Mouse (Mus musculus): ENCODE data around the gene Plxnd1. TPM values are rescaled to one million over a fixed set of nuclear protein-coding genes. Genes with fewer than 3 reads are reported as not detected.

Gene Plxnd1
- polyA plus RNA-seq, 1 experiment from 2014 or later: 62.4 TPM

DNA sequence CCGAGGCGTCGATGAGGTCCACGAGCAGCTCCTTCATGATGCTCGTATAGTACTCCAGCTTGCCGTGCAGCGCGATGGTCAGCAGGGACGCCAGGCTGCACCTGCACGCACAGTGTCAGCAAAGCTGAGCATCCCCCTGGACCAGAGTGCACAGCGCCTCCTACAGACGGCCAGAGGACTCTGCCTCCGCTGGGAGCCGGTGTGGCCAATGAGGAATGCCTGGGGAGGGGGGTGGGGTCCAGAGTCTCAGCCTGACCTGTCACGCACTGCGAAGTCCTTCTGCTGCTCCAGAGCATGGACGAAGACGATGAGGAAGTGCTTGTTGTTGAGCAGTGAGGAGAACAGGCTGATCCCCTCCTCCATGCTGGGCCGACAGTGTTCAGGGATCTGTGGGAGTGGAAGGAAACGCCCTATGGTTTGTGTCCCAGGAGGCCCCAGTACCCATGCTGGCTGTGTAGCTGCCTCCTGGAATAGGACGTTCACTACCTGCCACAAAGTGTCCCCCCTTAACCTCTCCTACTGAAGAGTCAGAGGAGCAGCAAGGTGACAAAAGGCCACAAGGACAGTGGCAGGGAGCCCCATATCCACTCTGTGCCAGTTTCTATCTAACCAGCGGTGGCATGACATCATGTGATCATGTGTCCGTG, 32.2 kb downstream of the Plxnd1 start:
- WGBS: 41% methylated on average over 23 of the region's 23 CpGs
- Histone ChIP-seq H3K36me3 (ENCODE audit: insufficient read depth, low read length) (peaks cover 63% of the 10 kb centered on the region), H3K4me1 (ENCODE audit: insufficient read depth, low read length) (peaks cover 22% of the 10 kb centered on the region)

DNA sequence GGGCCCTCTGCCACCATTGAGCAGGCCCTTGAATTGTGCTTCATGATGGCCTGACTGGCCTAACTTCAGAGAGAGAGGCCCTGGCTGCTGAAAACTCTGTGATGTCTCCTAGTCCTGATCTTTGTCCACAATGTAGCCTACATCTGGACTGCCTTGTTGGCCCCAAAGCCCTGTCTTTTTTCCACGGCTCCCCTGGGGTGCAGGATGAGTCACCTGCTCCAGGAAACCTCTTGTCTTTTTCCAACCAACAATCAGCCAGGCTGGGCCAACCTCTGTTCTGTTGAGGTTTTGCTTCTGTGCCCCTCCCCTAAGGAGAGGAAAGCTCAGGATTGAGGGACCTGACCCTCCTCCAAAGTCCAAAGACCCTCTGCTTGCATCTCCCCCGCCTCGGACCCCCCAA, 33.1 kb downstream of the Plxnd1 start:
- Histone ChIP-seq H3K27me3 (ENCODE audit: insufficient read depth, low read length) (no peaks in the 10 kb centered on the region), H3K4me2 (replicated peaks; ENCODE audit: low read depth, low read length) (no peak overlapping the region), H3K36me3 (ENCODE audit: insufficient read depth, low read length) (peaks cover 57% of the 10 kb centered on the region), H3K27ac (ENCODE audit: low read length) (no peak overlapping the region), H3K4me1 (ENCODE audit: insufficient read depth, low read length) (peaks cover 29% of the 10 kb centered on the region), H3K4me3 (ENCODE audit: low read length) (no peak overlapping the region), H3K9ac (replicated peaks; ENCODE audit: low read length) (no peak overlapping the region), H3K9me3 (ENCODE audit: low read length) (no peaks in the 10 kb centered on the region)
- no peak for ATAC-seq (ENCODE audit: low FRiP score, low TSS enrichment)
- WGBS: 87% methylated on average over 3 of the region's 3 CpGs

More for the DNA sequence above, 32.2 kb downstream of the Plxnd1 start:
- Histone ChIP-seq H3K4me2 (replicated peaks; ENCODE audit: low read depth, low read length) (no peak overlapping the region), H3K9ac (replicated peaks; ENCODE audit: low read length) (0 out of 2 replicates have a peak overlapping the region, but pooled peaks have one; percentile 4), H3K27me3 (ENCODE audit: insufficient read depth, low read length) (no peaks in the 10 kb centered on the region), H3K27ac (ENCODE audit: low read length) (no peak overlapping the region), H3K9me3 (ENCODE audit: low read length) (no peaks in the 10 kb centered on the region), H3K4me3 (ENCODE audit: low read length) (no peak overlapping the region)
- peak; percentile 2; the same call in 1 of the 2 replicates for ATAC-seq (ENCODE audit: low FRiP score, low TSS enrichment)

DNA sequence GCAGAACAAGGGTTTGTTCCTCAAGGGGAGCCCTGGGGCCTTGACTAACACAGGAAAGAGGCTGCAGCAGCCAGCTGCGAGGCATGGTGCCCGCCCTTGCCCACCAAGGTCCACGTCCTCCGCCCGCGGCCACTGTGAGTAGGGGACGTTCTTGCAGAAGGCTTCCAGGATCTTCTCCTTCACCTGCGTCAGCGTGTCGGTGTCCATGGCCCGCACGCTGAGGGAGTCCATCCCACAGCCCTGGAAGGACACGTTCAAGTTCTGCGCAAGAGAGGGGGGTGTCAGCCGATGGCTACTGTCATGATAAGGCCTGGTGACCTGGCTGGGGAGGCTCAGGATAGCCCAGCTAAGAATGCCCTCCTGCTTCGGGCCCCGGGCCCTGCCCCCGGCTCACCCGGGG, 34.5 kb downstream of the Plxnd1 start:
- H3K27ac ChIP-seq (ENCODE audit: low read length): no peak overlapping the region
- H3K4me2 ChIP-seq (replicated peaks; ENCODE audit: low read depth, low read length): no peak overlapping the region
- no peak for ATAC-seq (ENCODE audit: low FRiP score, low TSS enrichment)
- H3K4me1 ChIP-seq (ENCODE audit: insufficient read depth, low read length): peaks cover 29% of the 10 kb centered on the region
- no peaks in the 10 kb centered on the region for H3K9me3 ChIP-seq (ENCODE audit: low read length)
- peaks cover 50% of the 10 kb centered on the region for H3K36me3 ChIP-seq (ENCODE audit: insufficient read depth, low read length)
- no peak overlapping the region for H3K4me3 ChIP-seq (ENCODE audit: low read length)
- no peaks in the 10 kb centered on the region for H3K27me3 ChIP-seq (ENCODE audit: insufficient read depth, low read length)
- no peak overlapping the region for H3K9ac ChIP-seq (replicated peaks; ENCODE audit: low read length)
- 91% methylated on average over 19 of the region's 19 CpGs for WGBS

DNA sequence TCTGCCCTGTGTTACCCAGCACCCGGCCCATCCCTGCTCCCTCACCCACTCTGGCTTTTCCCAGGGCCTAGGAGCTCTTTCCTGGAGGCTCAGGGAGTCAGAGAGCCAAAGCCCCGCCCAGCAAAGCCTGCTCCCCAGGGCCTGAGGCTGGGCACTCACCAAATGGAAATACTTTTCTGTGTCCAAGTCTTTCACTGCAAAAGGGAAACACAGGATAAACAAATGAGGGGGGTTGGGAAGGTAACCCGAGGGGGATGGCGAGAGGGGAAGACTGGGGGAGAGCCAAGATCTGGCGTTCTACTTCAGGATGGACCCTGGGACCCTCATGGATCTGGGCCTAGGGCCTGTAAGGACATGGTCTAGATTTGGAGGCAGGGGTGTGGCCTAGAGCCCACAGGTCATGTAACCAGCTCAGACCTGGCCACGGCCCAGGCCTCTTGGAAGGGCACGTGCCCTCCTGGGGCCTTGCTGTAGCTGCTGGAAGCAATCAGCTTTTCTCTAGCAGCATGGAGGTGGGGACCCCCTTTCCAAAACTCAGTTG, 35.6 kb downstream of the Plxnd1 start:
- no peak overlapping the region for H3K9ac ChIP-seq (replicated peaks; ENCODE audit: low read length)
- peaks cover 33% of the 10 kb centered on the region for H3K4me1 ChIP-seq (ENCODE audit: insufficient read depth, low read length)
- no peak overlapping the region for H3K4me2 ChIP-seq (replicated peaks; ENCODE audit: low read depth, low read length)
- no peaks in the 10 kb centered on the region for H3K27me3 ChIP-seq (ENCODE audit: insufficient read depth, low read length)
- no peak for ATAC-seq (ENCODE audit: low FRiP score, low TSS enrichment)
- no peaks in the 10 kb centered on the region for H3K9me3 ChIP-seq (ENCODE audit: low read length)
- WGBS: 63% methylated on average over 7 of the region's 7 CpGs
- H3K36me3 ChIP-seq (ENCODE audit: insufficient read depth, low read length): peaks cover 58% of the 10 kb centered on the region
- H3K4me3 ChIP-seq (ENCODE audit: low read length): no peak overlapping the region
- H3K27ac ChIP-seq (ENCODE audit: low read length): no peak overlapping the region

DNA sequence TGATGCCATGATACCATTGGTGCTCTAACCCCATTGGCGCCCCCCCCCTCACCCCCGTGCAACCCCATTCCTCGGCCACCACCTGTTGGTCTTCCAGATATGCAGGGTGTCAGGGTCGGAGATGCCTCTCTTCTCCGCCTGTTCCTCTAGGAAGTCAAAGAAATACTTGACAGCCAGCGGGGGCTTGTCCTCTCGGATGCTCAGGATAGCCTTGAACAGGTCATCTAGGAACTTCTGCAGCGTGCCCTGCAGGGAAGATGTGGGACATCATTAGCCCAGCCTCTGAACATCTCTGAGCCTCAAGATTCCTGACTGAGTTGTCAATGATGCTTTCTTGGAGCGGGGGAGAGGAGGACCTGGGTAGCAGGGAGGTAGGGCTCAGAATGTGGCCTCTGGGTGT, 36.4 kb downstream of the Plxnd1 start:
- H3K4me3 ChIP-seq (ENCODE audit: low read length): no peak overlapping the region
- 91% methylated on average over 9 of the region's 9 CpGs for WGBS
- H3K27ac ChIP-seq (ENCODE audit: low read length): no peak overlapping the region
- H3K9me3 ChIP-seq (ENCODE audit: low read length): no peaks in the 10 kb centered on the region
- H3K36me3 ChIP-seq (ENCODE audit: insufficient read depth, low read length): peaks cover 55% of the 10 kb centered on the region
- no peak for ATAC-seq (ENCODE audit: low FRiP score, low TSS enrichment)
- H3K4me1 ChIP-seq (ENCODE audit: insufficient read depth, low read length): peaks cover 33% of the 10 kb centered on the region
- no peaks in the 10 kb centered on the region for H3K27me3 ChIP-seq (ENCODE audit: insufficient read depth, low read length)
- H3K4me2 ChIP-seq (replicated peaks; ENCODE audit: low read depth, low read length): no peak overlapping the region
- H3K9ac ChIP-seq (replicated peaks; ENCODE audit: low read length): no peak overlapping the region

DNA sequence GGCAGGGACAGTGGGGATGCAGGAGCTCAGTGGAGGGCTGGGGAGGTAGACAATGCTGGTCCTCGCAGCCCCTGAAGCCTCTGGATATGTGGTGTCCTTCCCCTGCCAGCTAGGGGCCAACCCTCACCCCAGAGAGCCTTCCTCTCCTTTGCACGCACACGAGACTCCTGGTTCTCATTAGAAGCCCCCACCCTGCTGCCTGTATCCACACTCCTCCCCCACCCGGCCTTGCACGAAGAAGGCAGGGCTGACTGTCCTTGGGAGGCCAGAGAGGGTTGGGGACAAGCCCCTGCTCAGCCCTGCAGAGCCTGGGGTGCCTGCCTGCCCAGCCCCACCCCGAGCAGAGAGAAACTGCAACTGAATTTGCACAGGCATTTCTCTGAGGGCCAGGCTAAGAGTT, 37.1 kb downstream of the Plxnd1 start:
- Histone ChIP-seq H3K4me3 (ENCODE audit: low read length) (no peak overlapping the region), H3K9me3 (ENCODE audit: low read length) (no peaks in the 10 kb centered on the region), H3K27ac (ENCODE audit: low read length) (no peak overlapping the region), H3K4me1 (ENCODE audit: insufficient read depth, low read length) (peaks cover 27% of the 10 kb centered on the region), H3K36me3 (ENCODE audit: insufficient read depth, low read length) (peaks cover 48% of the 10 kb centered on the region), H3K9ac (replicated peaks; ENCODE audit: low read length) (no peak overlapping the region), H3K27me3 (ENCODE audit: insufficient read depth, low read length) (no peaks in the 10 kb centered on the region), H3K4me2 (replicated peaks; ENCODE audit: low read depth, low read length) (no peak overlapping the region)
- ATAC-seq (ENCODE audit: low FRiP score, low TSS enrichment): no peak
- 59% methylated on average over 5 of the region's 6 CpGs for WGBS

DNA sequence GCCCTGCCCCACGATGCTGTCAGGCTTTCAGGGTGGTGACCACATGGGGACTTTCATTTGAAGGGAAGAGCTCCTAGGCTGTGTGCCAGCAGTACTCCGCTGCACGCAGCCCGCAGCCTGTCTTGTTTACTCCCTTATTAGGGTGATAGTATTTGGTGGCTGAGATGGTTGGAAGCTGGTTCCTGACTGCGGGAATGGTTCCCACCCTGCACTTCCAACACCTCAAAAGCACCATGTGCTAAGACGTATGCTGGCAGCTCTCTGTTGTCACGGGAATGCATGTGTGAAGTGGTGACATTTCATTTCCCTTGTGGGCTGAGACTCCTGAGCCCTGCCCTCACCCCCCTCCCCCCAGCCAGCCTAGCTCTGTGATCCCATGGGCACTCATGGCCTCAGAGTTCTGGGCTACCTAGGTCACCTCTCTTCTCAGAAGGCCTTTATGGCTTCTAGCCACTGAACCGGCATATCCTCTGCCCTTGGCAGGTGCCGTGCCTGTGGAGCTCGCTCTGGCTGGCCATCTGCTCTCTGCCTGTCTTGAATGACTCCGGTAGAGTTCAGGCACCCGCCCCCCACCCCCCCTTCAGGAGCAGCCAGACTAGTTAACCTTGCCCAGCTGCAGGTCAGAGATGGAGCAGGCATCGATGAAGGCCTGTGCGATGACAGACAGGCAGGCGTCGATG, 37.7 kb downstream of the Plxnd1 start:
- Histone ChIP-seq H3K9me3 (ENCODE audit: low read length) (no peaks in the 10 kb centered on the region), H3K36me3 (ENCODE audit: insufficient read depth, low read length) (peaks cover 41% of the 10 kb centered on the region), H3K27me3 (ENCODE audit: insufficient read depth, low read length) (no peaks in the 10 kb centered on the region), H3K9ac (replicated peaks; ENCODE audit: low read length) (no peak overlapping the region), H3K4me1 (ENCODE audit: insufficient read depth, low read length) (peaks cover 23% of the 10 kb centered on the region), H3K4me3 (ENCODE audit: low read length) (no peak overlapping the region), H3K4me2 (replicated peaks; ENCODE audit: low read depth, low read length) (no peak overlapping the region), H3K27ac (ENCODE audit: low read length) (peak overlapping the region; percentile 50; the same call in 1 of the 2 replicates)
- ATAC-seq (ENCODE audit: low FRiP score, low TSS enrichment): peak; percentile 77
- 38% methylated on average over 16 of the region's 16 CpGs for WGBS

DNA sequence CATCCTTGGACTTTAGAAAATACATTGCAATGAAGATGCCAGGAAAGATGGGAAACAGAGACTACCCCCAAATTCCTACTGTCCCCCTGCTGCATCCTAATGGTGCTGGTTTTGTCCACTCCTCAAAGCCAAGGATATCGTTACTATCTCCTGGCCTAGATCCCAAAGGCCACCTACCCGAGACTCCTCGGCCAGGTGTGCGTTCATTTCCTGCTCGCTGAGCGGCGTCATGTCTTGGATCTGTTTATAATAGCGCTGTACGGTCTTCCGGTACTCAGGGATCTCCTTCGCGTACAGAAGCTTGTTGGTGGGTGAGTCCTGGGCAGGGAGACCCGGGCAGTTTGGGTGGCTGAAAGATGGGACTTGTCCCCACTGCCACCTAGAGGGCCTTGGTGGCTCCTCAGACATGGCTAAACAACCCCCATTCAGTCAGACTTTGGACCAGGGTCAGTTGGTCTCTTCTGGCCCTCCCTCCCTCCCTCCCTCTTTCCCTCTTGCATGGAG, 38.3 kb downstream of the Plxnd1 start:
- Histone ChIP-seq H3K4me1 (ENCODE audit: insufficient read depth, low read length) (peaks cover 23% of the 10 kb centered on the region), H3K27me3 (ENCODE audit: insufficient read depth, low read length) (no peaks in the 10 kb centered on the region), H3K4me3 (ENCODE audit: low read length) (no peak overlapping the region), H3K36me3 (ENCODE audit: insufficient read depth, low read length) (peaks cover 37% of the 10 kb centered on the region), H3K9ac (replicated peaks; ENCODE audit: low read length) (no peak overlapping the region), H3K27ac (ENCODE audit: low read length) (no peak overlapping the region; the same call in 1 of the 2 replicates), H3K4me2 (replicated peaks; ENCODE audit: low read depth, low read length) (no peak overlapping the region), H3K9me3 (ENCODE audit: low read length) (no peaks in the 10 kb centered on the region)
- 76% methylated on average over 13 of the region's 13 CpGs for WGBS
- no peak for ATAC-seq (ENCODE audit: low FRiP score, low TSS enrichment)

DNA sequence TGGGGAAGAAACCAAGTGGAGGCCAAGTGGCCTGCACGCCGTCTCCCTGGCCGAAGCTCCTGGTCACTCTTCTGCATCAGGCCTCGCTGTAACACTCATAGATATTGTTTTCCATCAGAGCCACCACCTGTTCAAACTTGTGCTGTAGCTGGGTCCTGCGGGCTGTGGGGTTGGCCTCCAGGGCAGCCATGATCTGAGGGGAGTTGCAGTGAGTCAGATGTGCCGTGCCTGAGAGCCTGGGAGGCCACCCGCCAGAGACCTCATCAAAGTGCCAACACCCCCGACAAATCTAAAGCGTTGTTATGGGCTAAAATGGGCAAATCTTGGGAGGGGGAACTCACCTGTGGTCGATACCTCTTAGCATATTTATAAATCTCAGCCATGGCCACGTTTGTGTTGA, 39.1 kb downstream of the Plxnd1 start:
- 73% methylated on average over 11 of the region's 11 CpGs for WGBS
- H3K9me3 ChIP-seq (ENCODE audit: low read length): no peaks in the 10 kb centered on the region
- no peaks in the 10 kb centered on the region for H3K27me3 ChIP-seq (ENCODE audit: insufficient read depth, low read length)
- no peak overlapping the region for H3K4me2 ChIP-seq (replicated peaks; ENCODE audit: low read depth, low read length)
- no peak overlapping the region for H3K4me3 ChIP-seq (ENCODE audit: low read length)
- peaks cover 23% of the 10 kb centered on the region for H3K4me1 ChIP-seq (ENCODE audit: insufficient read depth, low read length)
- H3K9ac ChIP-seq (replicated peaks; ENCODE audit: low read length): no peak overlapping the region
- no peak overlapping the region for H3K27ac ChIP-seq (ENCODE audit: low read length)
- ATAC-seq (ENCODE audit: low FRiP score, low TSS enrichment): no peak
- peaks cover 31% of the 10 kb centered on the region for H3K36me3 ChIP-seq (ENCODE audit: insufficient read depth, low read length)

DNA sequence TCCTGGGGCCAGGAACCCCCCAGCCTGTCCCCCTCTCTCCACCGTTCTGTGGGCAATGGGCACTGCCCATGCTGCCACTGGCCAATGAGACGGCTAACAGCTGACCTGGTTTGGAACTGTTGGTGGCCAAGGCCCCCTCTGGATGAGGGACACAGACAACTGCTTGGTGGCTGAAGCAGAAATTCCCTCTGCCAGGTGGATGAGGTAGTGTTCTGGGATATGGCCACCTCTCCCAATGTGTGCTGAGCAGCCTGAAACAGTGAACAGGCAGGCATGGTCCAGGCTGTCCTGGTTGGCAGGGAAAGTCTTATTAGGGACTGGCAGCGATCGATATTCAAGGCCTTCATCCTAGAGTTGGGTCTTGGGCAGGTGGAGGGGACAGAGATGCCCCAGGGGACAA, 39.6 kb downstream of the Plxnd1 start:
- peaks cover 23% of the 10 kb centered on the region for H3K4me1 ChIP-seq (ENCODE audit: insufficient read depth, low read length)
- peaks cover 26% of the 10 kb centered on the region for H3K36me3 ChIP-seq (ENCODE audit: insufficient read depth, low read length)
- no peak for ATAC-seq (ENCODE audit: low FRiP score, low TSS enrichment)
- H3K9me3 ChIP-seq (ENCODE audit: low read length): no peaks in the 10 kb centered on the region
- no peak overlapping the region for H3K9ac ChIP-seq (replicated peaks; ENCODE audit: low read length)
- no peak overlapping the region for H3K4me3 ChIP-seq (ENCODE audit: low read length)
- 85% methylated on average over 4 of the region's 4 CpGs for WGBS
- no peak overlapping the region for H3K27ac ChIP-seq (ENCODE audit: low read length)
- no peaks in the 10 kb centered on the region for H3K27me3 ChIP-seq (ENCODE audit: insufficient read depth, low read length)
- H3K4me2 ChIP-seq (replicated peaks; ENCODE audit: low read depth, low read length): no peak overlapping the region
